In genomic region chr2:32581450-32582095, GRCm38 (mm10) we compare ENCODE assay signal across 8 mouse cellular contexts. TPM values are rescaled to one million over a fixed set of nuclear protein-coding genes. Genes with fewer than 3 reads are reported as not detected.
A peak's percentile ranks its signal among the peaks of the same experiment; 100 is the strongest.
DNase-seq lines count a peak whose midpoint lies in the region; ATAC-seq and TF ChIP-seq lines count a peak whose summit lies in the region.

No protein-coding gene starts in this region.

- H3K9ac ChIP-seq in ES-Bruce4 (ENCODE audit: low read depth, poor library complexity, severe bottlenecking): peak overlapping the region; percentile 17; the same call in 1 of the 2 replicates
- H3K9ac ChIP-seq in forebrain, embryonic 12.5 days: no peak overlapping the region
- H3K9ac ChIP-seq in intestine, postnatal 0 days (ENCODE audit: low read depth, low read length): no peak overlapping the region
- H3K9ac ChIP-seq in limb, embryonic 15.5 days: no peak overlapping the region
- H3K9ac ChIP-seq in midbrain, embryonic 16.5 days (ENCODE audit: low read depth, low read length): no peak overlapping the region

- no peak for TF ChIP-seq CTCF in ES-Bruce4 (IDR thresholded peaks at IDR 0.05; ENCODE audit: low read depth, low read length)
- peak; percentile 30; the same call in 1 of the 2 replicates for TF ChIP-seq CTCF in intestine, postnatal 0 days (IDR thresholded peaks at IDR 0.05; ENCODE audit: low read depth)

- H3K9me3 ChIP-seq in ES-Bruce4 (replicated peaks; ENCODE audit: control insufficient read depth, insufficient read depth, low read length, poor library complexity, severe bottlenecking): no peaks in the 10 kb centered on the region
- H3K9me3 ChIP-seq in forebrain, embryonic 12.5 days: no peaks in the 10 kb centered on the region
- no peaks in the 10 kb centered on the region for H3K9me3 ChIP-seq in intestine, postnatal 0 days (ENCODE audit: control insufficient read depth)
- H3K9me3 ChIP-seq in limb, embryonic 15.5 days: no peaks in the 10 kb centered on the region
- no peaks in the 10 kb centered on the region for H3K9me3 ChIP-seq in midbrain, embryonic 16.5 days (replicated peaks; ENCODE audit: control insufficient read depth, low read length, poor library complexity, severe bottlenecking)

- peaks cover 2% of the 10 kb centered on the region for H3K4me1 ChIP-seq in ES-Bruce4 (ENCODE audit: control insufficient read depth, insufficient read depth, low read length)
- peaks cover 9% of the 10 kb centered on the region for H3K4me1 ChIP-seq in forebrain, embryonic 12.5 days
- H3K4me1 ChIP-seq in intestine, postnatal 0 days (replicated peaks; ENCODE audit: control insufficient read depth, insufficient read depth, low read length): peaks cover 2% of the 10 kb centered on the region; the same call in 1 of the 2 replicates
- H3K4me1 ChIP-seq in limb, embryonic 15.5 days: peaks cover 14% of the 10 kb centered on the region
- H3K4me1 ChIP-seq in midbrain, embryonic 16.5 days (ENCODE audit: control insufficient read depth, insufficient read depth, low read length): peaks cover 5% of the 10 kb centered on the region

- ATAC-seq in forebrain, embryonic 12.5 days (ENCODE audit: low FRiP score): peak; percentile 51; the same call in 1 of the 2 replicates
- no peak for ATAC-seq in intestine, postnatal 0 days
- ATAC-seq in limb, embryonic 15.5 days (ENCODE audit: insufficient number of reproducible peaks, low FRiP score, low TSS enrichment, low read depth): no peak
- peak; percentile 65 for ATAC-seq in midbrain, embryonic 16.5 days
- ATAC-seq in megakaryocyte, adult 5-6 weeks (ENCODE audit: poor library complexity, severe bottlenecking): no peak

- peak overlapping the region; percentile 53 for H3K4me3 ChIP-seq in ES-Bruce4 (ENCODE audit: low read depth, low read length)
- H3K4me3 ChIP-seq in forebrain, embryonic 12.5 days (replicated peaks): peak overlapping the region; percentile 22
- no peak overlapping the region for H3K4me3 ChIP-seq in intestine, postnatal 0 days (ENCODE audit: low read depth, low read length)
- H3K4me3 ChIP-seq in limb, embryonic 15.5 days: peak overlapping the region; percentile 13; the same call in 1 of the 2 replicates
- peak overlapping the region; percentile 31; the same call in 1 of the 2 replicates for H3K4me3 ChIP-seq in midbrain, embryonic 16.5 days (ENCODE audit: low read depth, low read length)

- H3K36me3 ChIP-seq in ES-Bruce4 (ENCODE audit: control insufficient read depth, insufficient read depth, low read length, poor library complexity, severe bottlenecking): no peaks in the 10 kb centered on the region
- no peaks in the 10 kb centered on the region for H3K36me3 ChIP-seq in forebrain, embryonic 12.5 days (replicated peaks)
- no peaks in the 10 kb centered on the region for H3K36me3 ChIP-seq in intestine, postnatal 0 days (ENCODE audit: control insufficient read depth, insufficient read depth)
- H3K36me3 ChIP-seq in limb, embryonic 15.5 days: no peaks in the 10 kb centered on the region
- no peaks in the 10 kb centered on the region for H3K36me3 ChIP-seq in midbrain, embryonic 16.5 days (ENCODE audit: control insufficient read depth, insufficient read depth, low read length)

- H3K4me2 ChIP-seq in forebrain, embryonic 12.5 days: peak overlapping the region; percentile 32
- 0 out of 2 replicates have a peak overlapping the region, but pooled peaks have one; percentile 9 for H3K4me2 ChIP-seq in intestine, postnatal 0 days (replicated peaks; ENCODE audit: low read depth)
- 0 out of 2 replicates have a peak overlapping the region, but pooled peaks have one; percentile 0 for H3K4me2 ChIP-seq in limb, embryonic 15.5 days
- H3K4me2 ChIP-seq in midbrain, embryonic 16.5 days (ENCODE audit: low read length): peak overlapping the region; percentile 39

- H3K27me3 ChIP-seq in ES-Bruce4 (ENCODE audit: control insufficient read depth, insufficient read depth, low read length, poor library complexity, severe bottlenecking): no peaks in the 10 kb centered on the region
- H3K27me3 ChIP-seq in forebrain, embryonic 12.5 days: peaks cover 54% of the 10 kb centered on the region
- H3K27me3 ChIP-seq in intestine, postnatal 0 days (replicated peaks; ENCODE audit: control insufficient read depth, insufficient read depth, low read length): peaks cover 12% of the 10 kb centered on the region; the same call in 1 of the 2 replicates
- peaks cover 21% of the 10 kb centered on the region for H3K27me3 ChIP-seq in limb, embryonic 15.5 days
- H3K27me3 ChIP-seq in midbrain, embryonic 16.5 days (ENCODE audit: control insufficient read depth, insufficient read depth, low read depth, low read length): peaks cover 9% of the 10 kb centered on the region

- peak; percentile 30 to 52 for DNase-seq in adrenal gland, postnatal 36 days
- DNase-seq in urinary bladder, postnatal 10 days (ENCODE audit: low spot score): no peak

- no peak overlapping the region for H3K27ac ChIP-seq in ES-Bruce4 (ENCODE audit: insufficient read depth, low read length)
- no peak overlapping the region for H3K27ac ChIP-seq in forebrain, embryonic 12.5 days
- H3K27ac ChIP-seq in intestine, postnatal 0 days (ENCODE audit: low read depth, low read length): no peak overlapping the region
- H3K27ac ChIP-seq in limb, embryonic 15.5 days: no peak overlapping the region
- H3K27ac ChIP-seq in midbrain, embryonic 16.5 days (ENCODE audit: low read length): no peak overlapping the region

- 35% methylated on average over 19 of the region's 19 CpGs for WGBS in forebrain, embryonic 12.5 days
- WGBS in intestine, postnatal 0 days: 49% methylated on average over 19 of the region's 19 CpGs
- 38% methylated on average over 19 of the region's 19 CpGs for WGBS in limb, embryonic 15.5 days
- WGBS in midbrain, embryonic 16.5 days: 29% methylated on average over 19 of the region's 19 CpGs

- TF ChIP-seq EP300 in ES-Bruce4 (IDR thresholded peaks at IDR 0.05; ENCODE audit: insufficient read depth, low read depth, low read length): no peak

- no peak for TF ChIP-seq POLR2A in ES-Bruce4 (IDR thresholded peaks at IDR 0.05; ENCODE audit: insufficient read depth, low read length)

RNA-seq across cellular contexts. Expression of gene St6galnac4, which starts 5.3 kb away (rescaled TPM):
- polyA plus RNA-seq in ES-Bruce4 (2011; ENCODE audit: insufficient read depth, insufficient read length, low read depth, missing spikeins): 9.4 and 9.7 TPM in 2 replicates
- 10 to 100 TPM in 1 of 2 experiments, 1 to 10 TPM in 1; 7.9 to 11.0 TPM for total RNA-seq in adrenal gland, postnatal 36 days (2021)
- 15.1 and 17.0 TPM in 2 replicates for polyA plus RNA-seq in forebrain, embryonic 12.5 days (2016; fragmentation: Nextera tagmentation; extraction: Ambion mirVana)
- 5.7 and 6.6 TPM in 2 replicates for polyA plus RNA-seq in intestine, postnatal 0 days (2015; fragmentation: Nextera tagmentation; extraction: Ambion mirVana)
- polyA plus RNA-seq in limb, embryonic 15.5 days (2015; fragmentation: Nextera tagmentation; extraction: Ambion mirVana): 33.8 and 44.2 TPM in 2 replicates
- 33.4 and 39.0 TPM in 2 replicates for polyA plus RNA-seq in midbrain, embryonic 16.5 days (2015; fragmentation: Nextera tagmentation; extraction: Ambion mirVana)
- total RNA-seq in megakaryocyte, adult 5-6 weeks (2015): 5.8 and 9.2 TPM in 2 replicates
- total RNA-seq in megakaryocyte, adult 5-6 weeks (2017): 8.6 and 12.1 TPM in 2 replicates

RNA-seq across cellular contexts. Expression of gene 9430097D07Rik, which starts 6.1 kb away (rescaled TPM):
- 0.44 TPM in 1 of 2 replicates, not detected in the other for polyA plus RNA-seq in ES-Bruce4 (2011; ENCODE audit: insufficient read depth, insufficient read length, low read depth, missing spikeins)
- total RNA-seq in adrenal gland, postnatal 36 days (2021): not detected
- polyA plus RNA-seq in forebrain, embryonic 12.5 days (2016; fragmentation: Nextera tagmentation; extraction: Ambion mirVana): 0.19 TPM in 1 of 2 replicates, not detected in the other
- 0.14 TPM in 1 of 2 replicates, not detected in the other for polyA plus RNA-seq in intestine, postnatal 0 days (2015; fragmentation: Nextera tagmentation; extraction: Ambion mirVana)
- not detected in 2 replicates for polyA plus RNA-seq in limb, embryonic 15.5 days (2015; fragmentation: Nextera tagmentation; extraction: Ambion mirVana)
- 0.52 and 1.1 TPM in 2 replicates for polyA plus RNA-seq in midbrain, embryonic 16.5 days (2015; fragmentation: Nextera tagmentation; extraction: Ambion mirVana)
- not detected in 2 replicates for total RNA-seq in megakaryocyte, adult 5-6 weeks (2015)
- total RNA-seq in megakaryocyte, adult 5-6 weeks (2017): not detected in 2 replicates

RNA-seq across cellular contexts. Expression of gene Pip5kl1, which starts 7.0 kb away (rescaled TPM):
- polyA plus RNA-seq in ES-Bruce4 (2011; ENCODE audit: insufficient read depth, insufficient read length, low read depth, missing spikeins): 1.8 and 4.1 TPM in 2 replicates
- not detected for total RNA-seq in adrenal gland, postnatal 36 days (2021)
- polyA plus RNA-seq in forebrain, embryonic 12.5 days (2016; fragmentation: Nextera tagmentation; extraction: Ambion mirVana): 2.6 and 3.1 TPM in 2 replicates
- not detected in 2 replicates for polyA plus RNA-seq in intestine, postnatal 0 days (2015; fragmentation: Nextera tagmentation; extraction: Ambion mirVana)
- polyA plus RNA-seq in limb, embryonic 15.5 days (2015; fragmentation: Nextera tagmentation; extraction: Ambion mirVana): 0.12 and 0.82 TPM in 2 replicates
- 14.5 and 17.1 TPM in 2 replicates for polyA plus RNA-seq in midbrain, embryonic 16.5 days (2015; fragmentation: Nextera tagmentation; extraction: Ambion mirVana)
- 0.31 TPM in 1 of 2 replicates, not detected in the other for total RNA-seq in megakaryocyte, adult 5-6 weeks (2015)
- total RNA-seq in megakaryocyte, adult 5-6 weeks (2017): not detected in 2 replicates

RNA-seq across cellular contexts. Expression of gene Dpm2, which starts 10.9 kb away (rescaled TPM):
- polyA plus RNA-seq in ES-Bruce4 (2011; ENCODE audit: insufficient read depth, insufficient read length, low read depth, missing spikeins): 35.1 and 41.7 TPM in 2 replicates
- 10 to 100 TPM; 60.5 to 61.1 TPM for total RNA-seq in adrenal gland, postnatal 36 days (2021)
- 106 and 110 TPM in 2 replicates for polyA plus RNA-seq in forebrain, embryonic 12.5 days (2016; fragmentation: Nextera tagmentation; extraction: Ambion mirVana)
- polyA plus RNA-seq in intestine, postnatal 0 days (2015; fragmentation: Nextera tagmentation; extraction: Ambion mirVana): 120 and 124 TPM in 2 replicates
- polyA plus RNA-seq in limb, embryonic 15.5 days (2015; fragmentation: Nextera tagmentation; extraction: Ambion mirVana): 114 and 117 TPM in 2 replicates
- polyA plus RNA-seq in midbrain, embryonic 16.5 days (2015; fragmentation: Nextera tagmentation; extraction: Ambion mirVana): 136 TPM in 2 replicates
- total RNA-seq in megakaryocyte, adult 5-6 weeks (2015): 82.8 and 91.7 TPM in 2 replicates
- 32.0 and 35.3 TPM in 2 replicates for total RNA-seq in megakaryocyte, adult 5-6 weeks (2017)

RNA-seq across cellular contexts. Expression of gene St6galnac6, which starts 17.9 kb away (rescaled TPM):
- 22.5 and 24.2 TPM in 2 replicates for polyA plus RNA-seq in ES-Bruce4 (2011; ENCODE audit: insufficient read depth, insufficient read length, low read depth, missing spikeins)
- 10 to 100 TPM; 38.3 to 58.1 TPM for total RNA-seq in adrenal gland, postnatal 36 days (2021)
- 11.6 and 11.7 TPM in 2 replicates for polyA plus RNA-seq in forebrain, embryonic 12.5 days (2016; fragmentation: Nextera tagmentation; extraction: Ambion mirVana)
- polyA plus RNA-seq in intestine, postnatal 0 days (2015; fragmentation: Nextera tagmentation; extraction: Ambion mirVana): 8.3 and 9.1 TPM in 2 replicates
- polyA plus RNA-seq in limb, embryonic 15.5 days (2015; fragmentation: Nextera tagmentation; extraction: Ambion mirVana): 24.7 and 27.1 TPM in 2 replicates
- 26.5 and 36.4 TPM in 2 replicates for polyA plus RNA-seq in midbrain, embryonic 16.5 days (2015; fragmentation: Nextera tagmentation; extraction: Ambion mirVana)
- 8.2 and 8.6 TPM in 2 replicates for total RNA-seq in megakaryocyte, adult 5-6 weeks (2015)
- total RNA-seq in megakaryocyte, adult 5-6 weeks (2017): 13.1 and 13.3 TPM in 2 replicates

Comparison
In these comparisons a context has a peak if more than half of its experiments do, and no peak if none do; other contexts are left out.
1. ATAC-seq: peak in forebrain, embryonic 12.5 days (single experiment) and midbrain, embryonic 16.5 days (single experiment); none in intestine, postnatal 0 days (single experiment), limb, embryonic 15.5 days (single experiment) and megakaryocyte, adult 5-6 weeks (single experiment).
2. Peak in every context shown above with its lines, with median percentiles within 50 percentile points of each other: H3K4me2 ChIP-seq.